Mouse (Mus musculus) hindlimb bud, embryonic 11.5 days (tissue): ENCODE data around the gene Emx2.

Source experiments
- DNase-seq: peaks from one replicate; pipeline ENCODE4 v3.0.0-alpha.2; 2012; ENCODE audit warnings: low read depth, low spot score; ENCODE audit errors: extremely low spot score

Gene Emx2

DNA sequence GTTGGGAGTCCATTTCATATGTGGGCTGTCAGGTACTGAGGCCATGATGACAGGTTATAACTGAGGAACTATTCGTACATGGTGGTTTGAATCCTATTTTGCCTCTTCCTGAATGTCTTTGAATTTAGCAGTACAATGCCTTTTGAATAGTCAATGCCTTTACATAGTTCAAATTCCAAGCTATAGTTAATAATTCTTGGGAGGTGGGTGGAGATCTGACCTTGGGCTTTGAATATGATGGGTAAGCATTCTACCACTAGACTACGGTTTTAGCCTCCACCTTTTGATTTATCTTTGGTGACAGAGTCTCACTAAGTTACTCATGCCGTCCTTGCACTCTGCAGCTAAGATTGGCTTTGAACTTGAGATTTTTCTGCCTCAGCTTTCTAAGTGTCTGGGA is 55.0 kb downstream of the Emx2 start:
- no peak for DNase-seq
